26 mouse cellular contexts compared by ENCODE assay signal in the genomic region with DNA sequence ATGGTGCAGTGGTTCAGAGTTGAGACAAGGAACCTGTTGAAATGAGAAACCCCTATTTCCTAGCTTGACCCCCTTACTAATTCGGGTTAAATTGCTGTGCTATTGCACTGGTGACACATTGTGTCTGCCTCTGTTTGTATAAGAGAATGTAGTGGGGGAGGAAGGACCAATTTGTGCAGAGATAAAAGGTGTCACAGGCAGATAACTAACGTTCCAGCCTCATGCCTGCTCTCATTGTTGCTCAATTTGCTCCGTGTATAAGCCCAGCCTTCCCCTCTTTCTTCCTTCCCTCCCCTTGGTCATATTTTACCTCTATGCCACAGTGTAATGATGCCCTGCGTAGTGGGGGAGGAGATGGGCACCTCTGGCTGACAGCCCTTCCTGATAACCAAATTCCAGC.
DNase-seq lines count a peak whose midpoint lies in the region; ATAC-seq and TF ChIP-seq lines count a peak whose summit lies in the region.
"Had no signal": no experiment of that assay in that cellular context is flagged by ENCODE, and none has a peak within 500 bp of the region (broad histone marks: within the 10 kb centered on the region; RNA-seq: fewer than 3 reads in every experiment).

No protein-coding gene starts in this region.

- peaks cover 47% of the 10 kb centered on the region for H3K4me1 ChIP-seq in heart, embryonic 12.5 days (replicated peaks)
- peaks cover 40% of the 10 kb centered on the region for H3K4me1 ChIP-seq in G1E (ENCODE audit: insufficient read depth, low read depth, low read length)
- H3K4me1 ChIP-seq in liver, embryonic 15.5 days (replicated peaks) = peaks cover 43% of the 10 kb centered on the region

- TF ChIP-seq CTCF in G1E (IDR thresholded peaks at IDR 0.05; ENCODE audit: low read depth, low read length) = no peak

- H3K27ac ChIP-seq in heart, embryonic 12.5 days (ENCODE audit: poor library complexity, severe bottlenecking) = no peak overlapping the region
- peak overlapping the region; percentile 53 for H3K27ac ChIP-seq in liver, embryonic 15.5 days (replicated peaks)
- H3K27ac ChIP-seq: embryonic facial prominence, embryonic 10.5 days; forebrain, embryonic 10.5 days; hindbrain, embryonic 12.5 days; kidney, embryonic 15.5 days; neural tube, embryonic 13.5 days had no signal

- H3K4me2 ChIP-seq in heart, embryonic 12.5 days = no peak overlapping the region
- H3K4me2 ChIP-seq in liver, embryonic 15.5 days = peak overlapping the region; percentile 8; the same call in 1 of the 2 replicates
- H3K4me2 ChIP-seq: hindbrain, embryonic 12.5 days; kidney, embryonic 15.5 days; neural tube, embryonic 13.5 days had no signal

- intact Hi-C loops in heart, postnatal 14 days (cut with DNase I) = no loop called here
- intact Hi-C loops in left cerebral cortex, postnatal 10 days (cut with DNase I) = no loop called here

- H3K9me3 ChIP-seq in heart, embryonic 12.5 days (replicated peaks) = no peaks in the 10 kb centered on the region
- H3K9me3 ChIP-seq in G1E (replicated peaks) = no peaks in the 10 kb centered on the region
- no peaks in the 10 kb centered on the region for H3K9me3 ChIP-seq in liver, embryonic 15.5 days (replicated peaks)
- H3K9me3 ChIP-seq: embryonic facial prominence, embryonic 10.5 days; forebrain, embryonic 10.5 days; hindbrain, embryonic 12.5 days; kidney, embryonic 15.5 days; megakaryocyte, embryonic 14.5 days; neural tube, embryonic 13.5 days had no signal

- no peak overlapping the region for H3K4me3 ChIP-seq in heart, embryonic 12.5 days
- H3K4me3 ChIP-seq in G1E (ENCODE audit: low read depth, low read length) = no peak overlapping the region; the same call in 1 of the 2 replicates
- H3K4me3 ChIP-seq in liver, embryonic 15.5 days (replicated peaks) = no peak overlapping the region
- H3K4me3 ChIP-seq: embryonic facial prominence, embryonic 10.5 days; forebrain, embryonic 10.5 days; hindbrain, embryonic 12.5 days; kidney, embryonic 15.5 days; megakaryocyte, embryonic 14.5 days; myocyte; neural tube, embryonic 13.5 days had no signal

- no peaks in the 10 kb centered on the region for H3K27me3 ChIP-seq in heart, embryonic 12.5 days (replicated peaks)
- H3K27me3 ChIP-seq in G1E (ENCODE audit: insufficient read depth, low read length) = no peaks in the 10 kb centered on the region
- H3K27me3 ChIP-seq in liver, embryonic 15.5 days = no peaks in the 10 kb centered on the region
- H3K27me3 ChIP-seq: hindbrain, embryonic 12.5 days; kidney, embryonic 15.5 days; megakaryocyte, embryonic 14.5 days; neural tube, embryonic 13.5 days had no signal

- H3K9ac ChIP-seq in heart, embryonic 12.5 days = 0 out of 2 replicates have a peak overlapping the region, but pooled peaks have one; percentile 30
- no peak overlapping the region for H3K9ac ChIP-seq in liver, embryonic 15.5 days
- H3K9ac ChIP-seq: forebrain, postnatal 0 days; hindbrain, embryonic 12.5 days; kidney, embryonic 15.5 days; neural tube, embryonic 13.5 days had no signal

- DNase-seq in heart, postnatal 14 days = no peak
- no peak for DNase-seq in G1E (ENCODE audit: low spot score)
- DNase-seq in urinary bladder, postnatal 14 days (ENCODE audit: low spot score) = no peak
- no peak for DNase-seq in left cerebral cortex, postnatal 10 days (ENCODE audit: extremely low spot score in 1 of 2, low spot score in 2 of 2)
- no peak for DNase-seq in right cerebral cortex, postnatal 36 days (ENCODE audit: low spot score in 2 of 2)
- DNase-seq: adrenal gland, postnatal 10 days; cerebellum, adult 9-10 months; forebrain, postnatal 0 days; gastrocnemius, postnatal 25 days; kidney, adult 11 months; kidney, postnatal 36 days; lung, postnatal 14 days; right cerebral cortex, postnatal 4 days; thymus, adult 2 months; thymus, postnatal 4 days had no signal

- peaks cover 45% of the 10 kb centered on the region for H3K36me3 ChIP-seq in heart, embryonic 12.5 days
- peaks cover 86% of the 10 kb centered on the region for H3K36me3 ChIP-seq in G1E (replicated peaks)
- H3K36me3 ChIP-seq in liver, embryonic 15.5 days (replicated peaks) = peaks cover 5% of the 10 kb centered on the region; the same call in 1 of the 2 replicates

- WGBS in heart, embryonic 12.5 days = 11% methylated on average over 4 of the region's 4 CpGs
- WGBS in liver, embryonic 15.5 days (ENCODE audit: insufficient replicate concordance) = 18% methylated on average over 4 of the region's 4 CpGs

- no peak for ATAC-seq in heart, embryonic 12.5 days (ENCODE audit: insufficient number of reproducible peaks, low FRiP score)
- ATAC-seq in G1E (ENCODE audit: extremely low read depth, insufficient number of reproducible peaks, low FRiP score, poor library complexity, severe bottlenecking) = peak; percentile 66
- 0 out of 2 replicates have a peak, but pooled peaks have one; percentile 23 for ATAC-seq in erythroid progenitor cell, adult 5-6 weeks (replicated peaks; ENCODE audit: low FRiP score, poor library complexity, severe bottlenecking)
- ATAC-seq in liver, embryonic 15.5 days (ENCODE audit: insufficient read depth) = peak; percentile 77
- ATAC-seq: forebrain, postnatal 0 days; midbrain, embryonic 16.5 days had no signal
